8 mouse cellular contexts compared by ENCODE assay signal in genomic region chr2:20339919-20340318, GRCm38 (mm10).
DNase-seq lines count a peak whose midpoint lies in the region; ATAC-seq and TF ChIP-seq lines count a peak whose summit lies in the region.

No protein-coding gene starts in this region.

- H3K27ac ChIP-seq in left cerebral cortex, adult 2 months, result peak overlapping the region; percentile 2; the same call in 1 of the 2 replicates
- no peak overlapping the region for H3K27ac ChIP-seq in limb, embryonic 13.5 days
- H3K27ac ChIP-seq in thymus, adult 2 months (ENCODE audit: control insufficient read depth, insufficient read depth, low read length), result no peak overlapping the region

- H3K4me3 ChIP-seq in left cerebral cortex, adult 2 months, result peak overlapping the region; percentile 32
- H3K4me3 ChIP-seq in limb, embryonic 13.5 days, result peak overlapping the region; percentile 19
- no peak overlapping the region for H3K4me3 ChIP-seq in thymus, adult 2 months (ENCODE audit: control insufficient read depth, insufficient read depth, low read length)

- no peak for TF ChIP-seq POLR2A in thymus, adult 2 months (IDR thresholded peaks at IDR 0.05; ENCODE audit: control insufficient read depth, extremely low read depth, insufficient read depth, low read length, poor library complexity)

- no peak overlapping the region for H3K9ac ChIP-seq in limb, embryonic 13.5 days

- intact Hi-C loops in left cerebral cortex, adult 2 months (cut with DNase I), result no loop called here

- no peaks in the 10 kb centered on the region for H3K9me3 ChIP-seq in limb, embryonic 13.5 days

- peak; percentile 53 to 59; a peak in 3 of 4 replicates for ATAC-seq in hematopoietic stem cell, adult 5-6 weeks (replicated peaks in 1 of 2; ENCODE audit: insufficient read depth in 1 of 2, low FRiP score in 2 of 2, low TSS enrichment in 1 of 2, low read depth in 1 of 2, poor library complexity in 2 of 2, severe bottlenecking in 2 of 2)
- ATAC-seq in limb, embryonic 13.5 days (ENCODE audit: low FRiP score, low read depth), result no peak

- TF ChIP-seq CTCF in left cerebral cortex, adult 2 months (IDR thresholded peaks at IDR 0.05), result no peak
- no peak for TF ChIP-seq CTCF in thymus, adult 2 months (IDR thresholded peaks at IDR 0.05; ENCODE audit: borderline replicate concordance, control insufficient read depth, extremely low read depth, insufficient read depth, low read length, poor library complexity)

- peaks cover 12% of the 10 kb centered on the region; the same call in 1 of the 2 replicates for H3K4me1 ChIP-seq in limb, embryonic 13.5 days
- no peaks in the 10 kb centered on the region for H3K4me1 ChIP-seq in thymus, adult 2 months (replicated peaks; ENCODE audit: control insufficient read depth, insufficient read depth, low read length)

- 20% methylated on average over 12 of the region's 12 CpGs for WGBS in limb, embryonic 13.5 days
- 5% methylated on average over 12 of the region's 12 CpGs for WGBS in thymus, adult 2 months

- no peak for DNase-seq in left cerebral cortex, adult 2 months (ENCODE audit: extremely low spot score in 1 of 2, low spot score in 2 of 2)
- DNase-seq in left cerebral cortex, adult 18-20 months (ENCODE audit: low spot score in 2 of 2), result no peak
- DNase-seq in retina, postnatal 1 day, result peak; percentile 40
- no peak for DNase-seq in layer of hippocampus, postnatal 10 days (ENCODE audit: low spot score in 2 of 2)
- no peak for DNase-seq in frontal cortex, postnatal 10 days (ENCODE audit: low spot score in 2 of 2)
- DNase-seq in thymus, adult 2 months, result no peak

- no peaks in the 10 kb centered on the region for H3K27me3 ChIP-seq in limb, embryonic 13.5 days
- H3K27me3 ChIP-seq in thymus, adult 2 months (ENCODE audit: control insufficient read depth, insufficient read depth, low read length), result no peaks in the 10 kb centered on the region

- peak overlapping the region; percentile 50 for H3K4me2 ChIP-seq in limb, embryonic 13.5 days (replicated peaks)

- H3K36me3 ChIP-seq in limb, embryonic 13.5 days, result no peaks in the 10 kb centered on the region
- H3K36me3 ChIP-seq in thymus, adult 2 months (ENCODE audit: control insufficient read depth, insufficient read depth, low read length), result no peaks in the 10 kb centered on the region
